Mouse (Mus musculus) megakaryocyte, adult 5-6 weeks (primary cell): ENCODE measurements around the gene Rab40c. TPM values are rescaled to one million over a fixed set of nuclear protein-coding genes. Genes with fewer than 3 reads are reported as not detected.
A peak's percentile ranks its signal among the peaks of the same experiment; 100 is the strongest.

ENCODE experiments used
- ATAC-seq: 2 replicates; pipeline ENCODE4 v1.8.0; 2016; ENCODE audit warnings: mild to moderate bottlenecking, inconsistent platforms; ENCODE audit not compliant: poor library complexity, severe bottlenecking
- total RNA-seq, 2 experiments: library from RNA; stranded (forward) in 1 of 2; stranded (reverse) in 1 of 2; fragments of 153-499, 151-499 nt in 1 of 2; fragments of 221-1000, 200-1000 nt in 1 of 2; gene quantifications; 2 replicates each; pipeline versions ENCODE4 v1.2.3 to v1.2.4; 2015 to 2017

Rab40c gene
- total RNA-seq (2015) (7.9 and 12.8 TPM in 2 replicates), total RNA-seq (2017) (9.1 and 16.1 TPM in 2 replicates)

GRCm38 (mm10) chr17:25919144-25919785 lies at the start of gene Rab40c:
Gene Rab40c, minus strand, starts transcription at chr17:25919727.
- ATAC-seq = no peak

- no peak for ATAC-seq
Observed at GRCm38 (mm10) chr17:25968176-25968575, 48.6 kb upstream of the Rab40c start.

GRCm38 (mm10) chr17:25967652-25968051 lies 48.1 kb upstream of the Rab40c start:
- no peak for ATAC-seq

GRCm38 (mm10) chr17:25964271-25964670 lies 44.7 kb upstream of the Rab40c start:
- no peak for ATAC-seq

GRCm38 (mm10) chr17:25962413-25962905 lies 42.9 kb upstream of the Rab40c start:
- ATAC-seq = no peak

GRCm38 (mm10) chr17:25961566-25961965 lies 42.0 kb upstream of the Rab40c start:
- ATAC-seq = 0 out of 2 replicates have a peak, but pooled peaks have one; percentile 30

- ATAC-seq = no peak
Observed at GRCm38 (mm10) chr17:25959630-25960467, 40.3 kb upstream of the Rab40c start.

- no peak for ATAC-seq
Observed at GRCm38 (mm10) chr17:25958771-25959494, 39.4 kb upstream of the Rab40c start.

GRCm38 (mm10) chr17:25957586-25958051 lies 38.1 kb upstream of the Rab40c start:
- no peak for ATAC-seq

- no peak for ATAC-seq
Observed at GRCm38 (mm10) chr17:25956631-25957030, 37.1 kb upstream of the Rab40c start.

GRCm38 (mm10) chr17:25956201-25956600 lies 36.7 kb upstream of the Rab40c start:
- ATAC-seq = no peak

- no peak for ATAC-seq
Observed at GRCm38 (mm10) chr17:25955736-25956135, 36.2 kb upstream of the Rab40c start.

GRCm38 (mm10) chr17:25954671-25955070 lies 35.1 kb upstream of the Rab40c start:
- no peak for ATAC-seq

GRCm38 (mm10) chr17:25953161-25953560 lies 33.6 kb upstream of the Rab40c start:
- no peak for ATAC-seq

GRCm38 (mm10) chr17:25951803-25952623 lies 32.5 kb upstream of the Rab40c start, which contains the start of gene A930017K11Rik:
Gene A930017K11Rik, minus strand, starts transcription at chr17:25952565.
- ATAC-seq = no peak

- ATAC-seq = no peak
Observed at GRCm38 (mm10) chr17:25951225-25951802, 31.8 kb upstream of the Rab40c start.

- no peak for ATAC-seq
Observed at GRCm38 (mm10) chr17:25950706-25951105, 31.2 kb upstream of the Rab40c start.

- ATAC-seq = no peak
Observed at GRCm38 (mm10) chr17:25949981-25950380, 30.5 kb upstream of the Rab40c start.

- ATAC-seq = no peak
Observed at GRCm38 (mm10) chr17:25948051-25948450, 28.5 kb upstream of the Rab40c start.

- no peak for ATAC-seq
Observed at GRCm38 (mm10) chr17:25947576-25947975, 28.0 kb upstream of the Rab40c start.
